Mouse (Mus musculus): ENCODE measurements at regions not wholly inside any gene's neighbourhood (a gene's known extent, or its start where the extent isn't known, plus 50 kb on each side); places are given as distances from the start of the nearest gene placed in this dataset.

- TF ChIP-seq CTCF (conservative IDR thresholded peaks at IDR 0.05; ENCODE audit: low read length): no peak
- no peak for TF ChIP-seq POU5F1 (IDR thresholded peaks at IDR 0.05; ENCODE audit: borderline replicate concordance, low read length)
- no peak for TF ChIP-seq NANOG (IDR thresholded peaks at IDR 0.05; ENCODE audit: borderline replicate concordance, low read length)
These were observed 130.7 kb upstream of the Cxxc4 start for GRCm38 (mm10) chr3:134105567-134105966.

All from E14TG2a.4 (cell line).